Mouse (Mus musculus) activated CD4-positive, CD25-positive, alpha-beta regulatory T cell, adult 9 weeks (primary cell): Measurements from ENCODE around the gene Gm11937. TPM values are rescaled to one million over a fixed set of nuclear protein-coding genes. Genes with fewer than 3 reads are reported as not detected.

Source experiments
- polyA plus RNA-seq: library from polyadenylated mRNA; unstranded; fragments of 100-300 nt; shearing (Covaris generic); gene quantifications from one replicate; pipeline ENCODE4 v1.2.1, GENCODE M21; 2017

The Gm11937 gene
- polyA plus RNA-seq = not detected

DNA sequence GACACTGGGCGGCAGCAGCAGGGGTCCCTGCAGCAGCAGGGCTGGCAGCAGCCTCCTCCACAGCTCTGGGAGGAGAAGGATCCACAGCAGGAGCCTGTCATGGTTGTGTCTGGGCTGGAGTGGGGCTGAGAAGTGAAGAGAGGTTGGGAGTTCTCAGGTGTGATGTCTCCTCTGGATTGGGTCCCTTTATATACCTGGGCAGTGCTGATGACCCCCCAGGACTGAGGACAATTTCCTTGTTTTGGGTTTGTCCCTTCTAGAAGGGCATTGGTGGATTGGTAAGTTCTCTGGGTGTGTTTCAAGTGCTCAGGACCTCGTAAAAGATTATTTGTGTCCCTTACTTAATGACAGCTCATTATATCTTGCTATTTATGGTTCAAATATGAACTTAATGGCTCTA, at the start of gene Gm11937:
Gm11937 (minus strand) TSS at position 101 of the 400 bp plus-strand sequence.

DNA sequence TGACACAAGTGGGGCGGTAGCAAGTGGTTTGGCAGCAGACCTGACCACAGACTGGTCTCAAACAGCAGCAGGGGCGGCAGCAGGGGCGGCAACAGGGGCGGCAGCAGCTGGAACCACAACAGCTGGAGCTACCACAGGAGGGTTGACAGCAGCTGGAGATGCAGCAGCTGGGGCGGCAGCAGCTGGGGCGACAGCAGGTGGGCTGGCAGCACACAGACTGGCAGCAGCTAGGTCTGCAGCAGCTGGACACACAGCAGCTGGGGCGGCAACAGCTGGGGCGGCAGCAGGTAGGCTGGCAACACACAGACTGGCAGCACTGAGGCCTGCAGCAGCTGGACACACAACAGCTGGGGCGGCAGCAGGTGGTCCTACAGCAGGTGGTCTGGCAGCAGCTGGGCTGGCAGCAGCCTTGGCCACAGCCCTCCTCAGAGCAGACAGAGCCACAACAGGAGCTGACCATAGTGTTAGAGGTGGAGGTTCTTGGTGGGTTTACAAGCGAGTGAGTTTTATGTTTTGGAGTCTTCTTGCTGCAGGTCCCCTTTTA, 48.5 kb upstream of the Gm11937 start, which contains the start of gene Gm11563:
Gm11563 (minus strand) TSS at position 494 of the 544 bp plus-strand sequence.

DNA sequence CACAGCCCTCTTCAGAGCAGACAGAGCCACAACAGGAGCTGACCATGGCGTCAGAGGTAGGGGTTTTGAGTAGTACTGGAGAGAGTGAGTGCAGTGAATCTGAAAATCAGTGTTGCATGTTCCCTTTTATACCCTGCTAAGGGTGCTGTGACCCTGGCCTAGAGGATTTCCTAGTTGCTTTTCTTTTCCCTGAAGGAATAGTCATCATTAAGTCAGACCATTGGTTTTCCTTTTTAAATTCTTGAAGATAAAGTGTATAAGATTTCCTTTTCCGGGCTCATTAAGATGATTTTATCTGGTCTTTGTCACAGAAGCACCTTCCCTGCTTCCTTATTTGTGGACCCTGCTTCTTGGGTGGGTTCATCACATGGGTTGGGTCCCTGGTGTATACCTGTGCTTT, 40.1 kb upstream of the Gm11937 start, which contains the start of gene Gm11555:
Gm11555 (minus strand) TSS at position 101 of the 400 bp plus-strand sequence.

DNA sequence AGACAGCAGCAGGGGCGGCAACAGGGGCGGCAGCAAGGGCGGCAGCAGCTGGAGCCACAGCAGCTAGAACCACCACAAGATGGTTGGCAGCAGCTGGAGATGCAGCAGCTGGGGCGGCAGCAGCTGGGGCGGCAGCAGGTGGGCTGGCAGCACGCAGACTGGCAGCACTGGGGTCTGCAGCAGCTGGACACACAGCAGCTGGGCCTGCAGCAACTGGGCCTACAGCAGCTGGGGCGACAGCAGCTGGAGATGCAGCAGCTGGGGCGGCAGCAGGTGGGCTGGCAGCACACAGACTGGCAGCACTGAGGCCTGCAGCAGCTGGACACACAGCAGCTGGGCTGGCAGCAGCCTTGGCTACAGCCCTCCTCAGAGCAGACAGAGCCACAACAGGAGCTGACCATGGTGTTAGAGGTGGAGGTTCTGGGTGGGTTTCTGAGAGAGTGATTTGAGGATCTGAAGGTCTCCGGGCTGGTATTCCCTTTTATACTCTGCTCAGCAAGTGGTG, 33.7 kb upstream of the Gm11937 start, which contains the start of gene Krtap4-7:
Krtap4-7 (minus strand) TSS at position 455 of the 505 bp plus-strand sequence.

DNA sequence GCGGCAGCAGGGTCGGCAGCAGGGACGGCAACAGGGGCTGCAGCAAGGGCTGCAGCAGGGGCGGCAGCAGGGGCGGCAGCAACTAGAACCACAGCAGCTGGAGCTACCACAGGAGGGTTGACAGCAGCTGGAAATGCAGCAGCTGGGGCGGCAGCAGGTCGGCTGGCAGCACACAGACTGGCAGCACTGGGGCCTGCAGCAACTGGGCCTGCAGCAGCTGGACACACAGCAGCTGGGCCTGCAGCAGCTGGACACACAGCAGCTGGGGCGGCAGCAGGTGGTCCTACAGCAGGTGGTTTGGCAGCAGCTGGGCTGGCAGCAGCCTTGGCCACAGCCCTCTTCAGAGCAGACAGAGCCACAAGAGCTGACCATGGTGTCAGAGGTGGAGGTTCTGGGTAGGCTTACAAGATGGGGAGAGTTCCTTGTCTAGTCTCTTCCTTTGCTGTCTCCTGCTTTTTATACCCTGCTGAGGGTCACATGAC, 24.7 kb upstream of the Gm11937 start, which contains the start of gene Krtap4-2:
Krtap4-2 (minus strand) TSS at position 432 of the 482 bp plus-strand sequence.

DNA sequence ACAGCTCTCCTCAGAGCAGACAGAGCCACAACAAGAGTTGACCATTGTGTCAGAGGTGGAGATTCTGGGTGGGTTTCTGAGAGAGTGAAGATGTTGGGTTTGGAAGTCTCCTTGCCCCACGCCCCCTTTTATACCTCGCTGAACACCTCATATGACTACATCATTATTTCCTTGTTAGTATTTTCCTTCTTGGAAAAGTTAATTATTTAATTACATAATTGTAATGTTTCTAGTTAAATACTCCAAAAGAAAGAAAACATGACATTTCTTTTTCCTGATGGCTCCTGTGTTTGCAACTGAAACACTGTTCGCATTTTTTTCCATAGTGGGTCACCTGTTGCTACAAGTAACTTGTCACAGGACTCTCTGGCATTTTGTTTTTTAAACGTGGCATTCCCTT, 18.1 kb upstream of the Gm11937 start, which contains the start of gene Krtap4-1:
Krtap4-1 (minus strand) TSS at position 101 of the 400 bp plus-strand sequence.

DNA sequence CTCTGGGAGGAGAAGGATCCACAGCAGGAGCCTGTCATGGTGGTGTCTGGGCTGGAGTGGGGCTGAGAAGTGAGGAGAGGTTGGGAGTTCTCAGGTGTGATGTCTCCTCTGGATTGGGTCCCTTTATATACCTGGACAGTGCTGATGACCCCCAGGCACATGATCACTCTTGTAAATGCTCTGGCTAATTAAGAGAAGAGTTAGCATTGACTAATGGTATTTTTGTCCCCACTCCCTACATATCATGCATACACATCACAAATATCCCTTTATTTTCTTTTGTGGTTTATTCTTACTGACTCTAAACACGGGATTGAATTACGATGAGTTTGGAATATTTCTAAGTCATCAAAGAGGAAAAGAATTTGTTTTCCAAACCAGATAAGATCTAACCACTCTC, 10.3 kb upstream of the Gm11937 start, which contains the start of gene Gm11562:
Gm11562 (minus strand) TSS at position 101 of the 400 bp plus-strand sequence.

DNA sequence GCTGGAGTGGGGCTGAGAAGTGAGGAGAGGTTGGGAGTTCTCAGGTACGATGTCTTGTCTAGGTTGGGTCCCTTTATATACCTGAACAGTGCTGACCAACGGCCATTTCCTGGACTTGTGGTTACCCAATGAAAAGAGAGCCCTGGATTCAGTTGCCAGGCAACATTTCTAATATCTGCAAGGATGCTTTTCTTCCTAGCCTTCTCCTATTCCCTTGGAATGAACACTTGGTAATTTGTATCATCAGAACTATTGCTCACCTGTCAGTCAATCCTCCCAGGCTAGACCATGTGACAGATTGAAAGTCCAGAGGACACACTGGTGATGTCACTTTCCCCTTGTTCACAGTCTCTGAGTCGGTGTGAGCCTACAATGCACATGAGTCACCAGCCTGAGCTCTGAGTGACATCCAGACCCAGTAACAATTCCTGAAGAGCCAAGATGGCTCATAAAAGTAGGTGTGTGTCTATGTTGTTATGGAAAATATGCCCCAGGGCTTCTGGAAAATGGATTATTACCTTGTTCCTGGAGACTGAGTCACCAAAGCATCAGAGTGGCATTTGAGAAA, 4.9 kb upstream of the Gm11937 start, which contains the start of gene Krtap2-4:
Krtap2-4 (minus strand) TSS at position 51 of the 568 bp plus-strand sequence.

DNA sequence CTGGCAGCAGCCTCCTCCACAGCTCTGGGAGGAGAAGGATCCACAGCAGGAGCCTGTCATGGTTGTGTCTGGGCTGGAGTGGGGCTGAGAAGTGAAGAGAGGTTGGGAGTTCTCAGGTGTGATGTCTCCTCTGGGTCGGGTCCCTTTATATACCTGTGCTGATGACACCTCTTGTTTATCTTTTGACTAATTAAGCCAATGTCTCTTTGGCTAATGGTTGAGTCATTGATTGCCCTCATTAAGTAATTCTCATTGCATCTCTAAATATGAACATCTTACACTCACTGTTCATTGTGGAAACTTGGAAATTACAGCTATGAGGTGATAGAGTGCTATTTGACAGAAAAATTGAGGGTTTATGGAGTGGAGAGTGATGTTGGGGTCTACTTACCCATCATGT, 6.8 kb downstream of the Gm11937 start, which contains the start of gene Gm11938:
Gm11938 (minus strand) TSS at position 101 of the 400 bp plus-strand sequence.

DNA sequence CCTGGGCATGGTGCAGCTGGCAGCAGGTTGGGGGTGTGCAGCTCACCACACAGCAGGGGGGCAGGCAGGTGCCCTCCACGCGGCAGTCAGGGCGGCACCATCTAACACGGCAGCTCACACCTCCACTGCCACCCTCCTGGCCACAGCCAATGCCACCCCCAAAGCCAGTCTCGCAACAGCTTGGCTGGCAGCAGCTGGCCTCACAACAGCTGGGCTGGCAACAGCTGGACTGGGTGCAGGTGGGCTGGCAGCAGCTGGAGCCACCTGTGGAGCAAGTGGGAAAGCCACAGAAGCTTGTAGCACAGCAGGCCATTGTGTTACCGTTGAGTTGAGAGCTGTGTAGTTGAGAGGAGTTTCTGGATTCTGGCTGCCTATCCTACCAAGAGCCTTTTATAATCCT, 12.2 kb downstream of the Gm11937 start, which contains the start of gene Krtap9-3:
Krtap9-3 (minus strand) TSS at position 364 of the 400 bp plus-strand sequence.

DNA sequence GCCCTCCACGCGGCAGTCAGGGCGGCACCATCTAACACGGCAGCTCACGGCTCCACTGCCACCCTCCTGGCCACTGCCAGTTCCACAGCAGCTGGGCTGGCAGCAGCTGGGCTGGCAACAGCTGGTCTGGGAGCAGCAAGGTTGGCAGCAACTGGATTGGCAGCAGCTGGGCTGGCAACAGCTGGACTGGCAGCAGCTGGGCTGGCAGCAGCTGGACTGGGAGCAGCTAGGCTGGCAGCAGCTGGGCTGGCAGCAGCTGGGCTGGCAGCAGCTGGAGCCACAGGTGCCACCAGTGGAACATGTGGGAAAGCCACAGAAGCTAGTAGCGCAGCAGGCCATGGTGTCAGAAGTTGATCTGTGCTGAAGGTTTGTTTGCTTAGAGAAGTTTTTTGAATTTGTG, 19.0 kb downstream of the Gm11937 start, which contains the start of gene Krtap1-3:
Krtap1-3 (minus strand) TSS at position 359 of the 400 bp plus-strand sequence.

DNA sequence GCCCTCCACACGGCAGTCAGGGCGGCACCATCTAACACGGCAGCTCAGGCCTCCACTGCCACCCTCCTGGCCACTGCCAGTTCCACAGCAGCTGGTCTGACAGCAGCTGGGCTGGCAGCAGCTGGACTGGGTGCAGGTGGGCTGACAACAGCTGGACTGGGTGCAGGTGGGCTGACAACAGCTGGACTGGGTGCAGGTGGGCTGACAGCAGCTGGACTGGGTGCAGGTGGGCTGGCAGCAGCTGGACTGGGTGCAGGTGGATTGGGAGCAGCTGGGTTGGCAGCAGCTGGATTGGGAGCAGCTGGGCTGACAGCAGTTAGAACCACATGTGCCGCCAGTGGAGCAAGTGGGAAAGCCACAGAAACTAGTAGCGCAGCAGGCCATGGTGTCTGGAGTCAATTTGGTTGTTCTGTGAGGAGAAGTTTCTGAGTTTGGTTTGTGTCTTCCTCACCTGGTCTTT, 26.7 kb downstream of the Gm11937 start, which contains the start of gene Krtap1-4:
Krtap1-4 (minus strand) TSS at position 410 of the 460 bp plus-strand sequence.

DNA sequence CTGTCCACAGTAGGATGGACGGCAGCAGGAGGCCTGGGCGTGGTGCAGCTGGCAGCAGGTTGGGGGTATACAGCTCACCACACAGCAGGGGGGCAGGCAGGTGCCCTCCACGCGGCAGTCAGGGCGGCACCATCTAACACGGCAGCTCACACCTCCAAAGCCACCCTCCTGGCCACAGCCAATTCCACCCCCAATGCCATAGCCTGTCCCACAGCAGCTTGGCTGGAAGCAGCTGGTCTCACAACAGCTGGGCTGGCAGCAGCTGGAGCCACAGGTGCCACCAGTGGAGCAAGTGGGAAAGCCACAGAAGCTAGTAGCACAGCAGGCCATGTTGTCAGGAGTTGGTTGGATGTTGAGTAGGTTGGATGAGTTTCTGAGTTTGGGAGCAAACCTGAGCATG, 29.4 kb downstream of the Gm11937 start, which contains the start of gene Krtap1-5:
Krtap1-5 (minus strand) TSS at position 381 of the 400 bp plus-strand sequence.

DNA sequence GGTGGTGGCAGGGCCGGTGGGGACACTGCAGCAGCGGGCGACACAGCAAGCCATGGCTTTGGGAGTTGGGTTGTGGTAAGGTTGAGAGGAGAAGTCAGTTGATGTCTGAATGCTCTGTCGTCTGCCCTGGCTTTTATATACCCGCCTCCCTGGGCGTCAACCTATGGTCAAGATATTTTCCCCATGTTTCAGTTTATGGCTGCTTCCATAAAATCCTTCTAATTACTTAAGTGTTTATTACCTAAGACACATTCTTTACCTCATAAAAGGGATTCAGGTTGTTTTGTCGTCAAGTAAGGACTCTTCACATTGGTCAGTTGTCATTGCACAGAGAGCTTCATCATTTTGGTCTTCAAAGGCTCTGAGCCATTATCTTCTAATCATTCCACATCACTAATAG, 43.5 kb downstream of the Gm11937 start, which contains the start of gene Krtap3-1:
Krtap3-1 (minus strand) TSS at position 101 of the 400 bp plus-strand sequence.

Other genes with a start within 250 kb of the Gm11937 start
- not detected for gene Krt28, start 235.3 kb downstream of the Gm11937 start, polyA plus RNA-seq
- 12.6 TPM for gene Krt10, start 220.8 kb downstream of the Gm11937 start, polyA plus RNA-seq
- gene Krt12, start 187.9 kb downstream of the Gm11937 start, polyA plus RNA-seq = not detected
- gene Krt20, start 172.0 kb downstream of the Gm11937 start, polyA plus RNA-seq = not detected
- not detected for gene Krt23, start 117.1 kb downstream of the Gm11937 start, polyA plus RNA-seq
- gene Krt39, start 88.9 kb downstream of the Gm11937 start, polyA plus RNA-seq = not detected
- not detected for gene Krt40, start 67.0 kb downstream of the Gm11937 start, polyA plus RNA-seq
- not detected for gene Krtap3-3, start 59.3 kb downstream of the Gm11937 start, polyA plus RNA-seq
- gene Krtap3-2, start 53.3 kb downstream of the Gm11937 start, polyA plus RNA-seq = not detected
- gene Gm11939, start 50.7 kb downstream of the Gm11937 start, polyA plus RNA-seq = not detected
- gene Krtap3-1, start 43.6 kb downstream of the Gm11937 start, polyA plus RNA-seq = not detected
- not detected for gene Krtap1-5, start 29.2 kb downstream of the Gm11937 start, polyA plus RNA-seq
- not detected for gene Krtap1-4, start 26.5 kb downstream of the Gm11937 start, polyA plus RNA-seq
- not detected for gene Krtap1-3, start 18.9 kb downstream of the Gm11937 start, polyA plus RNA-seq
- not detected for gene Krtap9-3, start 12.1 kb downstream of the Gm11937 start, polyA plus RNA-seq
- not detected for gene Gm11938, start 6.9 kb downstream of the Gm11937 start, polyA plus RNA-seq
- gene Krtap2-4, start 4.7 kb upstream of the Gm11937 start, polyA plus RNA-seq = not detected
- not detected for gene Gm11562, start 10.2 kb upstream of the Gm11937 start, polyA plus RNA-seq
- gene Krtap4-1, start 18.0 kb upstream of the Gm11937 start, polyA plus RNA-seq = not detected
- not detected for gene Krtap4-2, start 24.9 kb upstream of the Gm11937 start, polyA plus RNA-seq
- gene Krtap4-7, start 33.9 kb upstream of the Gm11937 start, polyA plus RNA-seq = not detected
- not detected for gene Gm11555, start 40.0 kb upstream of the Gm11937 start, polyA plus RNA-seq
- not detected for gene Gm11563, start 48.8 kb upstream of the Gm11937 start, polyA plus RNA-seq
- not detected for gene Krtap4-6, start 55.8 kb upstream of the Gm11937 start, polyA plus RNA-seq
- not detected for gene Gm14190, start 80.6 kb upstream of the Gm11937 start, polyA plus RNA-seq
- not detected for gene Gm14180, start 124.1 kb upstream of the Gm11937 start, polyA plus RNA-seq
- gene Gm11595, start 162.7 kb upstream of the Gm11937 start, polyA plus RNA-seq = not detected
- not detected for gene Krtap4-8, start 170.5 kb upstream of the Gm11937 start, polyA plus RNA-seq
- gene Krtap4-9, start 175.0 kb upstream of the Gm11937 start, polyA plus RNA-seq = not detected
- not detected for gene Gm11596, start 183.3 kb upstream of the Gm11937 start, polyA plus RNA-seq
- gene Gm11569, start 188.7 kb upstream of the Gm11937 start, polyA plus RNA-seq = not detected
- not detected for gene Gm11554, start 194.3 kb upstream of the Gm11937 start, polyA plus RNA-seq
- not detected for gene Krtap4-13, start 199.7 kb upstream of the Gm11937 start, polyA plus RNA-seq
- gene Gm11564, start 205.5 kb upstream of the Gm11937 start, polyA plus RNA-seq = not detected
- not detected for gene 2300003K06Rik, start 227.9 kb upstream of the Gm11937 start, polyA plus RNA-seq
- not detected for gene Krtap4-16, start 241.4 kb upstream of the Gm11937 start, polyA plus RNA-seq
- not detected for gene Gm11568, start 247.7 kb upstream of the Gm11937 start, polyA plus RNA-seq